Mouse (Mus musculus) embryonic stem cell, embryonic (primary cell): Measurements from ENCODE around the gene Traf2.

Source experiments
- CTCF ChIA-PET, 4 experiments: fragments of 300-600 bp in 2 of 4; fragments of 350-600 bp in 2 of 4; sonication (Branson Sonifier 250); formaldehyde crosslinking; loops; one replicate each; lab custom pipeline; 2022; ENCODE audit warnings: inconsistent platforms in 2 of 4; lab: Charles Lee
- POLR2A ChIA-PET, 4 experiments: fragments of 300-600 bp in 2 of 4; fragments of 350-600 bp in 2 of 4; sonication (Branson Sonifier 250); formaldehyde crosslinking; loops; one replicate each; lab custom pipeline; 2022; ENCODE audit warnings: antibody characterized with exemption in 4 of 4, inconsistent platforms in 1 of 4; lab: Charles Lee

The Traf2 gene

GRCm38 (mm10) chr2:25546811-25547491 lies at the start of gene Traf2:
Gene Traf2 (minus strand): TSS chr2:25546940.
- POLR2A ChIA-PET = interaction anchor here (0.6 to 3.4 kb wide), 64 partner anchors 8 to 957 kb away, joined by 3 to 65 read pairs (median 4); partner anchors contain the start of genes Edf1 (in 4 of the 4), Ajm1 (in 2 of the 4), Abca2 (in 1 of the 4) and Arrdc1 (in 1 of the 4)
- CTCF ChIA-PET = interaction anchor here (0.6 to 3.7 kb wide), 25 partner anchors 8 to 728 kb away, joined by 3 to 23 read pairs (median 3); partner anchors contain the start of genes Ajm1 (in 3 of the 4), Edf1 (in 3 of the 4), Abca2 (in 1 of the 4) and Anapc2 (in 1 of the 4)

GRCm38 (mm10) chr2:25591863-25592262 lies 45.1 kb upstream of the Traf2 start:
- ChIA-PET POLR2A (interaction anchor here in 2 of 4 experiments (0.7 to 6.1 kb wide), 9 partner anchors 9 to 34 kb away, joined by 3 to 48 read pairs (median 4); partner anchors contain the start of genes Ajm1 (in 2 of the 2), Rabl6 (in 2 of the 2) and Edf1 (in 1 of the 2)), CTCF (interaction anchor here (0.5 to 7.6 kb wide), 16 partner anchors 9 to 201 kb away, joined by 3 to 64 read pairs (median 6); partner anchors contain the start of genes Ajm1 (in 4 of the 4), Entpd2 (in 1 of the 4), Mamdc4 (in 1 of the 4) and Phpt1 (in 1 of the 4))

- CTCF ChIA-PET = interaction anchor here in 2 of 4 experiments (0.5 to 1.1 kb wide), 4 partner anchors 9 to 106 kb away, joined by 3 to 4 read pairs (median 4); partner anchors contain the start of genes Mamdc4 (in 2 of the 2) and Phpt1 (in 1 of the 2)
- POLR2A ChIA-PET = interaction anchor here in 3 of 4 experiments (0.5 to 2.8 kb wide), 11 partner anchors 9 to 668 kb away, joined by 3 to 11 read pairs (median 3); partner anchors contain the start of genes Mamdc4 (in 1 of the 3) and Traf2 (in 1 of the 3)
Observed at GRCm38 (mm10) chr2:25588227-25588907, 41.6 kb upstream of the Traf2 start.

- ChIA-PET CTCF (interaction anchor here in 2 of 4 experiments (0.6 kb wide), 2 partner anchors 13 to 160 kb away, joined by 3 read pairs; no protein-coding TSS in a partner anchor), POLR2A (interaction anchor here in 2 of 4 experiments (0.8 to 2.8 kb wide), 9 partner anchors 8 to 46 kb away, joined by 3 to 11 read pairs (median 3); partner anchors contain the start of genes Edf1 (in 1 of the 2), Mamdc4 (in 1 of the 2) and Traf2 (in 1 of the 2))
Observed at GRCm38 (mm10) chr2:25587290-25587689, 40.5 kb upstream of the Traf2 start.

GRCm38 (mm10) chr2:25585601-25586000 lies 38.9 kb upstream of the Traf2 start:
- ChIA-PET CTCF (no interaction called here), POLR2A (interaction anchor here in 1 of 4 experiments (0.9 kb wide), 1 partner anchor 23 kb away, joined by 3 read pairs; no protein-coding TSS in a partner anchor)

GRCm38 (mm10) chr2:25584856-25585255 lies 38.1 kb upstream of the Traf2 start:
- CTCF ChIA-PET = no interaction called here

GRCm38 (mm10) chr2:25584152-25584551 lies 37.4 kb upstream of the Traf2 start:
- ChIA-PET CTCF (interaction anchor here in 2 of 4 experiments (4.0 to 5.9 kb wide), 2 partner anchors 9 kb away, joined by 40 to 64 read pairs; no protein-coding TSS in a partner anchor), POLR2A (interaction anchor here in 2 of 4 experiments (1.4 to 7.3 kb wide), 4 partner anchors 8 to 27 kb away, joined by 3 to 48 read pairs (median 3); partner anchors contain the start of gene Edf1 (in 1 of the 2))

More at GRCm38 (mm10) chr2:25584856-25585255, 38.1 kb upstream of the Traf2 start:
- POLR2A ChIA-PET = interaction anchor here in 1 of 4 experiments (1.5 to 7.3 kb wide), 2 partner anchors 8 to 9 kb away, joined by 3 to 48 read pairs; no protein-coding TSS in a partner anchor

- CTCF ChIA-PET = interaction anchor here in 2 of 4 experiments (1.5 to 5.9 kb wide), 3 partner anchors 9 to 13 kb away, joined by 3 to 64 read pairs (median 40); no protein-coding TSS in a partner anchor
- POLR2A ChIA-PET = interaction anchor here in 2 of 4 experiments (1.4 to 7.3 kb wide), 4 partner anchors 8 to 26 kb away, joined by 3 to 48 read pairs (median 3); partner anchors contain the start of gene Edf1 (in 1 of the 2)
Observed at GRCm38 (mm10) chr2:25583571-25583970, 36.8 kb upstream of the Traf2 start.

GRCm38 (mm10) chr2:25583120-25583481 lies 36.4 kb upstream of the Traf2 start:
- CTCF ChIA-PET = interaction anchor here in 2 of 4 experiments (1.5 to 5.9 kb wide), 4 partner anchors 10 to 26 kb away, joined by 3 to 64 read pairs (median 24); partner anchors contain the start of gene Edf1 (in 1 of the 2)
- POLR2A ChIA-PET = interaction anchor here in 2 of 4 experiments (1.4 to 7.3 kb wide), 5 partner anchors 7 to 26 kb away, joined by 3 to 48 read pairs (median 3); partner anchors contain the start of gene Edf1 (in 1 of the 2)

GRCm38 (mm10) chr2:25582466-25583119 lies 35.9 kb upstream of the Traf2 start:
- ChIA-PET POLR2A (interaction anchor here (0.5 to 7.3 kb wide), 15 partner anchors 8 to 551 kb away, joined by 3 to 48 read pairs (median 5); partner anchors contain the start of genes Edf1 (in 2 of the 4) and Traf2 (in 1 of the 4)), CTCF (interaction anchor here (0.7 to 5.9 kb wide), 15 partner anchors 9 to 349 kb away, joined by 3 to 64 read pairs (median 10); partner anchors contain the start of genes Traf2 (in 2 of the 4), Edf1 (in 1 of the 4) and Fut7 (in 1 of the 4))

- ChIA-PET POLR2A (interaction anchor here (0.7 to 7.3 kb wide), 22 partner anchors 8 to 310 kb away, joined by 3 to 48 read pairs (median 5); partner anchors contain the start of genes Edf1 (in 2 of the 4), Rabl6 (in 2 of the 4), Traf2 (in 2 of the 4) and Anapc2 (in 1 of the 4)), CTCF (interaction anchor here (0.5 to 5.9 kb wide), 66 partner anchors 8 to 537 kb away, joined by 3 to 64 read pairs (median 4); partner anchors contain the start of genes Traf2 (in 3 of the 4), Edf1 (in 2 of the 4), Fut7 (in 2 of the 4) and Tmem141 (in 2 of the 4))
Observed at GRCm38 (mm10) chr2:25581901-25582301, 35.2 kb upstream of the Traf2 start.

GRCm38 (mm10) chr2:25581294-25581864 lies 34.6 kb upstream of the Traf2 start, which contains the start of gene Ajm1:
Gene Ajm1 (minus strand): TSS chr2:25581757.
- POLR2A ChIA-PET = interaction anchor here (0.7 to 7.3 kb wide), 23 partner anchors 8 to 309 kb away, joined by 3 to 48 read pairs (median 5); partner anchors contain the start of genes Edf1 (in 2 of the 4), Rabl6 (in 2 of the 4), Traf2 (in 2 of the 4) and Anapc2 (in 1 of the 4)

GRCm38 (mm10) chr2:25580621-25581101 lies 33.9 kb upstream of the Traf2 start:
- CTCF ChIA-PET = interaction anchor here (0.7 to 5.9 kb wide), 44 partner anchors 9 to 1632 kb away, joined by 3 to 64 read pairs (median 4); partner anchors contain the start of genes Tmem141 (in 3 of the 4), Edf1 (in 2 of the 4), Fut7 (in 2 of the 4) and Traf2 (in 2 of the 4)
- POLR2A ChIA-PET = interaction anchor here (0.6 to 7.3 kb wide), 16 partner anchors 8 to 44 kb away, joined by 3 to 48 read pairs (median 6); partner anchors contain the start of genes Edf1 (in 2 of the 4), Traf2 (in 2 of the 4) and Rabl6 (in 1 of the 4)

More at GRCm38 (mm10) chr2:25581294-25581864, 34.6 kb upstream of the Traf2 start, which contains the start of gene Ajm1:
- CTCF ChIA-PET = interaction anchor here (0.5 to 5.9 kb wide), 85 partner anchors 8 to 595 kb away, joined by 3 to 64 read pairs (median 4); partner anchors contain the start of genes Tmem141 (in 3 of the 4), Traf2 (in 3 of the 4), Edf1 (in 2 of the 4) and Fut7 (in 2 of the 4)

- ChIA-PET CTCF (interaction anchor here in 2 of 4 experiments (0.7 to 5.9 kb wide), 16 partner anchors 8 to 1633 kb away, joined by 3 to 64 read pairs (median 4); partner anchors contain the start of genes Tmem141 (in 2 of the 2), Edf1 (in 1 of the 2) and Fut7 (in 1 of the 2)), POLR2A (interaction anchor here in 3 of 4 experiments (0.6 to 7.3 kb wide), 17 partner anchors 8 to 119 kb away, joined by 3 to 48 read pairs (median 6); partner anchors contain the start of genes Edf1 (in 2 of the 3), Rabl6 (in 2 of the 3), Traf2 (in 2 of the 3) and Paxx (in 1 of the 3))
Observed at GRCm38 (mm10) chr2:25579737-25580460, 33.2 kb upstream of the Traf2 start.
